In genomic region chr14:105744125-105744524, GRCm38 (mm10) we compare ENCODE assay signal across 13 mouse cellular contexts.
A peak's percentile ranks its signal among the peaks of the same experiment; 100 is the strongest.
DNase-seq lines count a peak whose midpoint lies in the region; ATAC-seq and TF ChIP-seq lines count a peak whose summit lies in the region.
"Had no signal": no experiment of that assay in that cellular context is flagged by ENCODE, and none has a peak within 500 bp of the region (broad histone marks: within the 10 kb centered on the region; RNA-seq: fewer than 3 reads in every experiment).

No protein-coding gene starts in this region.

- H3K9ac ChIP-seq in stomach, embryonic 15.5 days: no peak overlapping the region
- H3K9ac ChIP-seq: hindbrain, embryonic 15.5 days; liver, embryonic 12.5 days had no signal

- ATAC-seq in stomach, embryonic 15.5 days (ENCODE audit: insufficient read depth, low FRiP score, low read depth): peak; percentile 63; the same call in 1 of the 2 replicates
- ATAC-seq in megakaryocyte-erythroid progenitor cell, adult 5-6 weeks (replicated peaks; ENCODE audit: low FRiP score, low TSS enrichment, poor library complexity, severe bottlenecking): no peak
- ATAC-seq: liver, embryonic 12.5 days; midbrain, embryonic 16.5 days had no signal

- no peak overlapping the region for H3K4me2 ChIP-seq in stomach, embryonic 15.5 days
- H3K4me2 ChIP-seq: hindbrain, embryonic 15.5 days; liver, embryonic 12.5 days had no signal

- no peaks in the 10 kb centered on the region for H3K9me3 ChIP-seq in stomach, embryonic 15.5 days
- H3K9me3 ChIP-seq: forebrain, embryonic 10.5 days; hindbrain, embryonic 15.5 days; liver, embryonic 12.5 days had no signal

- WGBS in kidney, adult 2 months: 45% methylated on average over 3 of the region's 3 CpGs
- WGBS in stomach, embryonic 15.5 days: 44% methylated on average over 3 of the region's 3 CpGs

- intact Hi-C loops in heart, postnatal 36 days (cut with DNase I): loop anchor here (10.0 kb wide), 2 partner anchors 471 to 681 kb away; no protein-coding TSS in a partner anchor
- intact Hi-C loops in left cerebral cortex, adult 2 months (cut with DNase I): loop anchor here (5.0 kb wide), 1 partner anchor 33 kb away; no protein-coding TSS in a partner anchor

- H3K27ac ChIP-seq in kidney, adult 2 months (ENCODE audit: insufficient read depth, low read depth, low read length): peak overlapping the region; percentile 86
- peak overlapping the region; percentile 48 for H3K27ac ChIP-seq in stomach, embryonic 15.5 days
- H3K27ac ChIP-seq in left cerebral cortex, adult 2 months: no peak overlapping the region
- H3K27ac ChIP-seq: forebrain, embryonic 10.5 days; hindbrain, embryonic 15.5 days; liver, embryonic 12.5 days had no signal

- no peak overlapping the region for H3K4me3 ChIP-seq in kidney, adult 2 months (ENCODE audit: insufficient read depth, low read depth, low read length)
- H3K4me3 ChIP-seq in stomach, embryonic 15.5 days (replicated peaks): no peak overlapping the region
- H3K4me3 ChIP-seq in left cerebral cortex, adult 2 months: no peak overlapping the region
- H3K4me3 ChIP-seq: forebrain, embryonic 10.5 days; hindbrain, embryonic 15.5 days; liver, embryonic 12.5 days had no signal

- H3K4me1 ChIP-seq in kidney, adult 2 months (ENCODE audit: control insufficient read depth, insufficient read depth, low read length): peaks cover 4% of the 10 kb centered on the region; the same call in 1 of the 2 replicates
- 0 out of 2 replicates have a peak, but pooled peaks cover 10% of the 10 kb centered on the region for H3K4me1 ChIP-seq in stomach, embryonic 15.5 days
- H3K4me1 ChIP-seq: forebrain, embryonic 10.5 days; hindbrain, embryonic 15.5 days; liver, embryonic 12.5 days had no signal

- no peaks in the 10 kb centered on the region for H3K27me3 ChIP-seq in kidney, adult 2 months (replicated peaks; ENCODE audit: control insufficient read depth, insufficient read depth, low read length)
- no peaks in the 10 kb centered on the region for H3K27me3 ChIP-seq in stomach, embryonic 15.5 days (replicated peaks)
- H3K27me3 ChIP-seq: hindbrain, embryonic 15.5 days; liver, embryonic 12.5 days had no signal

- no peak for TF ChIP-seq POLR2A in kidney, adult 2 months (IDR thresholded peaks at IDR 0.05; ENCODE audit: low read depth, low read length)

- peak; percentile 73 for DNase-seq in kidney, adult 2 months
- no peak for DNase-seq in kidney, adult 18-20 months
- peak; percentile 82 for DNase-seq in fibroblast of lung, adult 2 months (ENCODE audit: low read depth)
- DNase-seq in heart, postnatal 36 days: peak; percentile 29 to 45
- DNase-seq in left cerebral cortex, adult 2 months (ENCODE audit: extremely low spot score in 1 of 2, low spot score in 2 of 2): no peak
- DNase-seq: cerebellum, adult 9-11 months; thymus, adult 2 months had no signal

- H3K36me3 ChIP-seq in kidney, adult 2 months (ENCODE audit: control insufficient read depth, insufficient read depth, low read length): no peaks in the 10 kb centered on the region
- H3K36me3 ChIP-seq in stomach, embryonic 15.5 days: no peaks in the 10 kb centered on the region
- H3K36me3 ChIP-seq: forebrain, embryonic 10.5 days; hindbrain, embryonic 15.5 days; liver, embryonic 12.5 days had no signal

- no peak for TF ChIP-seq CTCF in kidney, adult 2 months (conservative IDR thresholded peaks at IDR 0.05; ENCODE audit: insufficient read depth, insufficient read length, low read depth, low read length)
- TF ChIP-seq CTCF in left cerebral cortex, adult 2 months (IDR thresholded peaks at IDR 0.05): no peak

Comparison
In these comparisons a context has a peak if more than half of its experiments do, and no peak if none do; other contexts are left out.
1. DNase-seq: peak in kidney, adult 2 months (single experiment), fibroblast of lung, adult 2 months (single experiment) and heart, postnatal 36 days (2 of 2); none in kidney, adult 18-20 months (single experiment) and left cerebral cortex, adult 2 months (0 of 2).